In genomic region chr2:29934906-29935599, GRCm38 (mm10) we compare ENCODE assay signal across 8 mouse cellular contexts. TPM values are rescaled to one million over a fixed set of nuclear protein-coding genes. Genes with fewer than 3 reads are reported as not detected.
DNase-seq lines count a peak whose midpoint lies in the region; ATAC-seq and TF ChIP-seq lines count a peak whose summit lies in the region.

Gene Gle1, plus strand, starts transcription at chr2:29935426.

- peak; percentile 91 for DNase-seq in MN1 (ENCODE audit: low spot score)
- DNase-seq in cerebellum, adult 9-10 months = peak; percentile 94
- DNase-seq in hindbrain, embryonic 10.5 days (ENCODE audit: low spot score) = peak; percentile 97
- DNase-seq in layer of hippocampus, adult 9-11 months = peak; percentile 95
- DNase-seq in lung, postnatal 0 days (ENCODE audit: low spot score) = peak; percentile 97
- DNase-seq in ovary, postnatal 14 days (ENCODE audit: low spot score) = peak; percentile 97
- peak; percentile 98 for DNase-seq in thymus, postnatal 14 days

- peak within 1 kb of the TSS; percentile 86 for H3K27ac ChIP-seq in hindbrain, embryonic 10.5 days
- peak within 1 kb of the TSS; percentile 75 for H3K27ac ChIP-seq in lung, postnatal 0 days (ENCODE audit: low read length)

- no peaks in the 10 kb centered on the region for H3K27me3 ChIP-seq in hindbrain, embryonic 10.5 days (ENCODE audit: insufficient read depth, poor library complexity, severe bottlenecking)
- H3K27me3 ChIP-seq in lung, postnatal 0 days (replicated peaks; ENCODE audit: insufficient read depth, low read length) = no peaks in the 10 kb centered on the region

- H3K9ac ChIP-seq in lung, postnatal 0 days (replicated peaks; ENCODE audit: low read depth) = peak within 1 kb of the TSS; percentile 63

- TF ChIP-seq CTCF in lung, postnatal 0 days (IDR thresholded peaks at IDR 0.05) = peak; percentile 82

- peak within 1 kb of the TSS; percentile 90 for H3K4me3 ChIP-seq in hindbrain, embryonic 10.5 days
- peak within 1 kb of the TSS; percentile 86 for H3K4me3 ChIP-seq in lung, postnatal 0 days (ENCODE audit: low read depth, low read length)

- WGBS in hindbrain, embryonic 10.5 days = 3% methylated on average over 44 of the region's 44 CpGs
- WGBS in lung, postnatal 0 days = 3% methylated on average over 44 of the region's 44 CpGs

- peaks cover 50% of the 10 kb centered on the region for H3K36me3 ChIP-seq in hindbrain, embryonic 10.5 days
- peaks cover 20% of the 10 kb centered on the region; the same call in 1 of the 2 replicates for H3K36me3 ChIP-seq in lung, postnatal 0 days (ENCODE audit: insufficient read depth, low read length)

- peak within 1 kb of the TSS; percentile 64 for H3K4me2 ChIP-seq in lung, postnatal 0 days (replicated peaks; ENCODE audit: low read depth, low read length)

- ATAC-seq in frontal cortex, adult (ENCODE audit: low TSS enrichment) = peak; percentile 99
- peak; percentile 99 for ATAC-seq in lung, postnatal 0 days

- no peak; the same call in 1 of the 2 replicates for TF ChIP-seq EP300 in lung, postnatal 0 days (IDR thresholded peaks at IDR 0.05)

- peaks cover 7% of the 10 kb centered on the region for H3K4me1 ChIP-seq in hindbrain, embryonic 10.5 days (replicated peaks)
- peaks cover 4% of the 10 kb centered on the region; the same call in 1 of the 2 replicates for H3K4me1 ChIP-seq in lung, postnatal 0 days (ENCODE audit: insufficient read depth, low read depth, low read length)

- H3K9me3 ChIP-seq in hindbrain, embryonic 10.5 days = no peaks in the 10 kb centered on the region
- H3K9me3 ChIP-seq in lung, postnatal 0 days (ENCODE audit: low read length) = no peaks in the 10 kb centered on the region

RNA-seq across cellular contexts. Expression of gene Gle1, which starts in this region (rescaled TPM):
- polyA plus RNA-seq in hindbrain, embryonic 10.5 days (2016; fragmentation: Nextera tagmentation; extraction: Ambion mirVana) = 73.7 and 79.2 TPM in 2 replicates
- 32.4 and 33.2 TPM in 2 replicates for polyA plus RNA-seq in lung, postnatal 0 days (2015; fragmentation: Nextera tagmentation; extraction: Ambion mirVana)

Comparison
In these comparisons a context has a peak if more than half of its experiments do, and no peak if none do; other contexts are left out.
1. Peak in every context shown above with its lines: DNase-seq, ATAC-seq, H3K4me3 ChIP-seq and H3K27ac ChIP-seq.